Mouse (Mus musculus) cerebellum, adult 9-10 months (tissue): ENCODE data around the gene Mtfp1.
"Not testable (repeated sequence)": the region's sequence is repeated elsewhere in the genome, so short reads cannot be mapped to it uniquely, and the experiment has no call there.

Experiments
- DNase-seq: peaks from one replicate; pipeline ENCODE4 v3.0.0; 2022

The Mtfp1 gene

DNA sequence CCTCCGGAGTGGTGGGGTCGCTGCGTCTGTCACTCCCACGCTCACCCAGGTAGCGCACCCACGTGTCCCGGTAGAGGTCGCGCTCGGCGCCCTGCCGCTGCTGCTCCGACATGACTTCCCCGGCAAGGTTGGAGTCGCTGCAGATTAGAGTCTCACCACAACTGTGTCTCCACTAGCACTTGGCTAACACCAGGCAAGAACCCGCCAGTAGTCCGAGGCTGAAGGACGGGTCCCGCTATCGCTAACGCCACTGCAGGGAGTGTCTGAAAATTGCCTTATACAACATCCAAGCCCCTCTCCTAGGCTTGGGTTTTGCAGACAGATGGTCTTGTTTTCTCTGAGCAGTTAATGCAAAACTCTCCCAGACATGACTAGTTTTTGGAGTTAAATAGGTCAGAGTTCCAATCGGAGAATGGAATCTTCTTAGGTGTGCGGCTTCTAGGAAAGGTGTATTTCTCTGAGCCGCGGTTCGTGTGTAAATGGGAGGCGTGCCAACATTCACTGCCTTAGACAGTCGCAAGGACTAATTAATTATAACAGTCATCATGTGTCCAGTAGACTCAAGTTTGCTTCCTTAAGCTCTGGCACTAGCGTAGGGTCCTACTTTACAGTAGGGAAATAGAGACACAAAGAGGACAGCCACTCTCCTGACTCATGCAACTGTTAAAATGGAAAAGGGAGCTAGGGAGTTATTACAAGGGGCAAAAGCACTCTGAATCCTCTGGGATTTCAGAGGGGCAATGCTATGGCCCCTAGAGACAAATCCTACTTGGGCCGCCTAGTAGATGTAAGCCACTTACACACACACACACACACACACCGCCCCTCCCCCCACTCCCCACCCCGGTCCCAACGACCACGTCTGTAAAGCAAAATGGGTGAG, at the start of gene Mtfp1:
Mtfp1 (minus strand) TSS at position 275 of the 883 bp plus-strand sequence.
- DNase-seq = peak; percentile 79

DNA sequence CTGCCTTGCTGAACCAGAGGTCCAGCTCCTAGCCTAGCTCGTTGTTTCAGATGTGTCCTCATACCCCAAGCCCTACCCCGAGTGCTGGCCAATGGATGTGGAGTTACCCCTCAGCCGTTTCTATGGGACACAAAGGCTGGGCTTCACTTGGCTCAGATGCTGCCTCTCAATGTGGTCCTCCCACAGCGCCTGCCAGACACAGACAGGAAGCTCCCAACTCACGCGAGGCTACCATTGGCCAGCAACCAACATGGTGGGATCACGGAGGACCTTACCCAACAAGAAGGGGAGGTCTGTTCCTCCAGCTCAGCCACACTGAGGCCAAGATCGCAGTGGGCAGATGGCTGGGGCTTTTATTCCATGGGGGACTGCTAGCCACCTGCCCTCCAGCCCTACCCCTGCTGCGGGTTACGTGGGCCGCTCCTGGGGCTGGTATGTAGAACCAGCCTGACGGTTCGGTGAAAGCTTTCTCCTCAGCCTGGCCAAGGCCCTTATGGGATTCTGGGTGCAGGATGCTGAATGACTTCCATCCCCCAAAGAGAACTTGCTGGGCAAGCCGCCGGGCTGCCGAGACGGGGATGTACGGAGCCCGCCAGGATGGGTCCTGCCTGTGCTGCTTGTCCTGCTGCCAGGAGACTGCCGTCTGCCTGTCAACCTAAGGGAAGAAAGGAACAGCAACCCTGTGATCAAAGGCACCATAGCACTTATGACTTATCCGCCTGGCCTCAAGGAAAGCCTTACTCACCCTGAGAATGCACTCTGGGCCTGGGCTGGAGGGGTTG, 48.2 kb upstream of the Mtfp1 start:
- DNase-seq = no peak

DNA sequence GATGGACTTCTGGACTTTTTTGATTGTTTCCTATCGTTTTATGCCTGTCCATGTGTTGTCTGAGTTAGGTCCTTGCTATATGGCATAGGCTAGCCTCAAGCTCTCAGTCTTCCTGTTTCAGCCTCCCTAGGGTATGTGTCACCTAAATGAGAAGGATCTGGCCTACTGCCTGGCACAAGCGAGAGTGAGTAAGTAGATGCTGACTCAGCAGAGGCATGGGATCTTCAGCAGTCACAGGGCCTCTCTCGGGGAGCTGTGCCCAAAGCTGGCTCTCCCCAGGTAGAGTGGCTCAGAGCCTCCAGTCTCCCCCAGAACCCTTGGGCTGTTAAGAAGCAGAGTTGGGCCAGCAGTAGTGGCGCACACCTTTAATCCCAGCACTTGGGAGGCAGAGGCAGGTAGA, 47.1 kb upstream of the Mtfp1 start:
- DNase-seq = no peak

DNA sequence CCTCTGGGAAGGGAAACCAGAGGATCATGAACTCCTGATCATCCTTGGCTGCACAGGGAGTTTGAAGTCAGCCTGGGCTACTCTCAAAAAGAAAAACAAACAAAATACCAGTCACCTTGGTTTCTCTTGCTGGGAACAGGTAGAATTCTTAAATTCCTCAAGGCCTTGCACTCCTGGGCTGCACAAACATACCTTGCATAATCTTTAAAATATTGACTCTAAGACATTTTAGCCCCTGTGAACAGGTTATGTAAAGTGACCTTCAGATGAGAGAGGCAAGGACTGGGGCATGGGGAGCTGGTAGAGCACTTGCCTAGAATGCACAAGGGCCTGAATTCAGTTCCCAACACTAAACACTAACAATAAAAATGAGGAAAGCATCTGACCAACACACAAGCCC, 46.3 kb upstream of the Mtfp1 start:
- no peak for DNase-seq

DNA sequence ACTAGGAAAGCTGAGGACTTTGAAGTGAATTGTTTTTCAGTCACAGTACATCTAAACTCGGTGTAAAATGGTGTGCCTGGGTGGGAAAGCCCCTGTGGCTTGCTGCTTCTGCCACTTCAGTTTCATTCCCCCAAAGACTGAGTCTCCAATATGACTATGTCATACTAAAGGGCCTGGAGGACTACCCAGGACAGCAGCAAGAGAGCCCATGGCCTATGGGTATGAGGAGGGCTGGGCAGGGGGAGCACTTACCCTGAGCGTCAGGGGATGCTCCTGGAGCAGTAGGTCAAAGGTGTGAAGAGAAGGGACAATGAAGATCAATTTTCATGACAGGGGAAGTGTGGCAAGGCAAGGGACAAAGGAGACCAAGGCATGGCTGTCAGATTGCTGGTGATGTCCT, 43.7 kb upstream of the Mtfp1 start:
- no peak for DNase-seq

DNA sequence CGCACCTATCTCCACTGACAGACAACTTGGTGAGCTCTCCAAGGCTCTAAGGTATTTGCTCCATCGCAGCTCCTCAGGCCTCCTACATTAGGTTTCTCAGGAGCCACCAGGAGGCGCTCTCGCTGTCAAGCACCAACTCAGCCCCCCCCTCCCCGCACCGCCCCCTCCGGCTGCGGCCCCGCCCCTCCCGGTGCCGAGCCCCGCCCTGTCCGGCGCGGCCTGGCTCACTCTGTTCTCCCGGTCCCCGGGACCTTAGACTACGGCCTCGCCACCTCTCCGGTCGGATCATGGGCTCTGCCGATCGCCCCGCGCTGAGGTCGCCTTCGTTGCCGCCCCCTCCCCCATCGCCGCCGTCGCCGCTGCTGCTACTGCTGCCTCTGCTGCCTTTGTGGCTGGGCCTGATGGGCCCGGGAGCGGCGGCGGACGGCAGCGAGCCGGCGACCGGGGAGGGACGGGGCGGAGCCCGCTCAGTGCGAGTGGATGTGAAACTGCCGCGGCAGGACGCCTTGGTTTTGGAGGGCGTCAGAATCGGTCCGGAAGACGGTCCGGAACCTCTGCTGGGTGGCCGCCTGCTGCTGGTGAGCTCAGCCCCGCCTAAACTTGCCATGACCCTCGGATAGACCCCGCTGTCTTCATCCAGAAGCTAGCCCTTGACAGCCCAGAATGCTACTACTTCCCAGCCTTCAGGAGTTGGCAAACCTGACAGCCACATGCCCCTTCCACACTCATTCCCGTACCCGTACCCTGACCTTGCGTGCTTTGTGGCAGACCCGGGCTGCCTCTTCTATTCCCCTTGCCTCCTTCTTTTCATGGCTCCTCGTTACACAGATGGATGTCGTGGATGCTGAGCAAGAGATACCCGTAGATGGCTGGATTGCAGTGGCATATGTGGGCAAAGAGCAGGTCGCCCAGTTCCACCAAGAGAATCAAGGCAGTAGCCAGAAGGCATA, 40.0 kb upstream of the Mtfp1 start, which contains the start of gene Rnf215:
Rnf215 (plus strand) TSS at position 217 of the 950 bp plus-strand sequence.
- DNase-seq = peak; percentile 87

DNA sequence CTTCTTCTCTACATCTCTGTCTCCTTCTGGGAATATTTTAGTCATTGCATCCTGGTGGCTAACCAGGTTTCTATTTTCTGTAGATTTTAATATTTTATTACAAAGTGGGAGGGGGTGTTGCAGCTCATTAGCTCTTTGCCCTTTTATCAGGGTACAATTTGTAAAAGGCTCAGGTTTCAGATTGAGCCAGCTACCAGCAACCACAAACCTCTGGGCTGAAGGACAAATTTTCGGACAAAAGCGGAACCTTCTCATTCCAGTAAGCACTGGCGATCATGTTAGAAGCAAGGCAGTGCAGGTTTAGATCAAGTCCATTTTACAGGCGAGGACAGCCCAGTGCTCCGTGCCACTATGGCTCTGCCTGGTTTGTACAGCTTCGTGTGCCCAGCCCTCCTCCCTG, 39.2 kb upstream of the Mtfp1 start:
- DNase-seq = peak; percentile 32

DNA sequence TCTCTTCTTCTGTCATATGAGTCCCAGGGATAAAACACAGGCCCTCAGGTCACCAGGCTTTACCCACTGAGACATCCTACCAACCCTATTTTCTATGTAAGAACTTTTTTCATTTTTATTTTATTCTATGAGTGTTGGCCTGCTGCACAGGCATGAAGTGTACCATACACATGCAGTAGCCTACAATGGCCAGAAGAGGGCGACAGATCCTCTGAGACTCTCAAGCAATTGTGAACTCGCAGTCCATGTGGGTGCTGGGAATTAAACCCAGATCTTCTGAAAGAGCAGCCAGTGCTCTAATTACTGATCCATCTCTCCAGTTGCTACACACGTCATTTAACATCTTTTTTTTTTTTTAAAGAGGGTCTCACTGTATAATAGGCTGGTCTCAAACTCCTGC, 38.2 kb upstream of the Mtfp1 start:
- DNase-seq = peak; percentile 36

DNA sequence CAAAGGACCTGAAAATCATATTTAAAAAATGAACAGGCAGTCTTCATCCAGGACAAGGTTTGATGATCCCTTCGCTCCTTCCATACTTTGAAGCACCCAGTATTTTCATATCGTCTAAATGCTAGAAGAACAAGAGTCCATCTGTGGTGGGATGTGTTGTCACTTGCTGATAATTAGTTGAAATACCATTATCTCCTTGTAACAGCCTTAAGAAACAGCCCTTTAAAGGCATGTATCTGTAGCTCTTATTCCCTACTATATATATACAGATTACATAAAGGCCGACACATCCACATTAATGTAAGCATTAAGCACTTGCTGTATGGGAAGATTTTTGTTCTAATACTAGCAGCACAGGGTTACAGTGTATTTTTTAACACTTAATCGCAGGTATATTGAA, 33.2 kb upstream of the Mtfp1 start:
- DNase-seq = not testable (repeated sequence)

DNA sequence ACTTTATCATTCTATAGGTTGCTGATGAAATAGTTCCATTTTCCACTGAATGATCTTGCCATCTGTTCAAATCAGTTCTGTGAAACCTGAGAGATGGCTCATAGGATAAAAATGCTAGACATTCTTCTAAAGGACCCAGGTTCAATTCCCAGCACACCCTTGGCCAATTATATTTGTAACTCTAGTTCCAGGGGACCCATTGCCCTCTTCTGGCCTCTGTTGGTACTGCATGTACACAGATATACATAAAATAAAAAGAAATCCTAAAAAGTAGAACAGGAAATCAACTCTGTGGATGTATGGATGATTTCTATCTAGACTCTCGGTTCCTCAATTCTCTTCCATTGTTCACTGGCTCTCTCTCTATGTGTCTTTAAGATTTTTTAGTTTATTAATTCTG, 31.8 kb upstream of the Mtfp1 start:
- no peak for DNase-seq

DNA sequence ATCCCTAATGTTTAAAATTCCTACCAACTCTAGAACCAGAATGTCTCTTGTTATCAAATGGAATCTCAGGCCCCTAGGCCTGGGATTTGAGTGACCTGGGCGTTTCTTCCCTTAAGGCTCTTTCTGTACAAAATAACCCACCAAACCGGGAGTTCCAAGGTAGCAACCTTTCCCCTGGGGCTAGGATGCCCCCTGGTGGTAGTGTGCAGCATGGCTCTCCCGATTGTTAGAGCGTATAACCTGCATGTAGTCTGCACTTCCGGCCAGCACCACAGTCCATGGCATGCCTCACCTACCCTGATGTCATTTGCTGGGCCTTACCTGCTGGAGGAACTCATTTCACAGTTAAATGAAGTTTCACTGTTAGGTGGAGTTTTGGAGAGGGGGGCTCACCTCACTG, 28.7 kb upstream of the Mtfp1 start:
- DNase-seq = no peak

DNA sequence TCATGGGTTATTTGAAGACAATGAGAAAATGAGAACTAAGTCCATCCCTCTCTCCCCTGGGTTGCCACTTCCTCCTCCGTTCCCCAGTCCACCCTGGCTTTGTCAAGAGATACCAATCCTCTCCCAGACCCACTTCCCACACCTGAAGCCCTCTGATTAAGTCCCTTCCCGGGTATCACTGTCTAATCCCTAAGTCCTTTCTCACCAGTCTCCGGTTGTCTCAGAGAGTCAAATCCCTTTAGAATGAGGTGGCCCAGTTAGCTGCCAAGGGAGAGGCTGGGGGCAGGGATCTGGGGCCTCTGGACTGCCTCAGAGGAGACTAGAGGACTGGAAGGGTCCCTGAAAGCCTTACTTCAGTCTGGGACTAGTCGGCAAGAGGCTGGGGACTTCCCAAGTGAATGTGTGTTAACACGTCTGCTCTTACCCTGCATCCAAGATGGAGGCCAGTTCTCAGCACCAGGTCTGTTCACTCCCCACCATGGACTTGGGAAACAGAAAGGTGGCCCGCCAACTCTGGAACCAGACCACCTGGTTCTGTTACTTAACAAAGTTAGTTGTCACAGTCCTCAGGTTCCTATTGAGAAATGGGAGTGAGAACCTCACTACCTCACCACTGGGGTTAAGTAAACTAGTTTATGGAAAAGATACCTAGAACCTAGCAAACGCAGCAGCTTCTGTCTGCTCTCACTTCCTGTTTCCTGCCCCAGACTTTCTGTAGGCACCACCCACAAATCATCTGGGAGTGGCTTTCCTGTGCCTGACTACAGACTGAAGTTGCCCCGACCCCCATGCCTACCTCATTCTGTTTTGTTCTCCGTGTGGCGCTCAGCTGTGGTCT, 27.7 kb upstream of the Mtfp1 start, which contains the start of gene Sec14l2:
Sec14l2 (minus strand) TSS at position 674 of the 838 bp plus-strand sequence.
- no peak for DNase-seq

DNA sequence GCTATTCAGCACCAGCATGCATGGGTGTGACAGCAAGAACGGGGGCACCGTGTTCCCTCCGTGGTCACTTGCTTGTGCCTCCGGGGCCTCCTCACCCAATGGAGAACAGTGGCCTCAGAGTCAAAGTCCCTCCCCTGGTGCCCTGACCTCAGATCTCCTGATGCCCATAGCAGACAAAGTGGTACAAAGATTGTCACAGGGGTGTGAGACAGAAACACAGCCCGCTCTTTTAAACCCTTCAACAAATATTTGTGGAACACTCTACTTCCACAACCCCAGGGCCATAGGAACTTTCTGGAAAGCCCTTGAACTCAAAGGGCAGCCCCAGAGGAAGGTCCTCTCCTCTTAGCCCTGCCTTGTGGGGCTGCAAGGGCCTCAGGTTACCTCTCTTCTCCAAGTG, 27.0 kb upstream of the Mtfp1 start:
- DNase-seq = no peak

DNA sequence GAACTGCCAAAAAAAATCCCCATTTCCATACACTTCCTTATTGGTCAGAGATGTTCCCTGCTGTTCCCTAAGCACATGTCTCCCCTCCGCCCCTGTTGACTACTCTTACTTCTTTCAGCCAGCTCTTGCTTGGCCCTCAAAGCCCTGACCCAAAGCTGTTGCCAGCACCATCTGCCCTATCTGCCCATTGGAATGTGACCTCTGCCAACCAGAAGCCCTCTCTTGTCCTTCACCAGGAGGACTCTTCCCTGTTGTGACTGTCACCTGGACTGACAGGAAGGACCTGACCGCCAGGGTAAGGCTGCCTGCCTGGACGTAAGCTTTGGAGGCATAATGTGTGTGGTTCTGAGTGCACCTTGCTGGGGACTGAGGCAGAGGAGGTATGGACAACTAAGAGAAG, 26.4 kb upstream of the Mtfp1 start:
- DNase-seq = no peak

DNA sequence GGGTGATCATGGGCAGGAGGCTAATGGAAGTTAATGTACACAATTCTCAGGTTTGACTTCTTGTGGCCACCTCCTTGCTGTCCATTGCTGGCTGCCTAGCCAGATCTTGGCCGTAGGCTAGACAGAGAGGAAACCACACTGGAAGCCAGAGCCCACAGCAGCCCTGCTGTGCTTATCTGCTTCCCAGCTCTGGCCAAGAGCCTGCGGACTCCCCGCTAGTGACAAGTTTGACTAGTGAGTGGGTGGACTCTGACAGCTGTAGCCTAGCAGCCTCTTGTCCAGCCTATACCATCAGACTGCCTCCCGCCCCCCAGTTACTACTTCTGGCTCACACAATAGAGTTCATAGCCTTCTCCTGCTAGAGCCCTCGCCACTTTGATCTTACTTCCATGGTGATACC, 24.4 kb upstream of the Mtfp1 start:
- no peak for DNase-seq

DNA sequence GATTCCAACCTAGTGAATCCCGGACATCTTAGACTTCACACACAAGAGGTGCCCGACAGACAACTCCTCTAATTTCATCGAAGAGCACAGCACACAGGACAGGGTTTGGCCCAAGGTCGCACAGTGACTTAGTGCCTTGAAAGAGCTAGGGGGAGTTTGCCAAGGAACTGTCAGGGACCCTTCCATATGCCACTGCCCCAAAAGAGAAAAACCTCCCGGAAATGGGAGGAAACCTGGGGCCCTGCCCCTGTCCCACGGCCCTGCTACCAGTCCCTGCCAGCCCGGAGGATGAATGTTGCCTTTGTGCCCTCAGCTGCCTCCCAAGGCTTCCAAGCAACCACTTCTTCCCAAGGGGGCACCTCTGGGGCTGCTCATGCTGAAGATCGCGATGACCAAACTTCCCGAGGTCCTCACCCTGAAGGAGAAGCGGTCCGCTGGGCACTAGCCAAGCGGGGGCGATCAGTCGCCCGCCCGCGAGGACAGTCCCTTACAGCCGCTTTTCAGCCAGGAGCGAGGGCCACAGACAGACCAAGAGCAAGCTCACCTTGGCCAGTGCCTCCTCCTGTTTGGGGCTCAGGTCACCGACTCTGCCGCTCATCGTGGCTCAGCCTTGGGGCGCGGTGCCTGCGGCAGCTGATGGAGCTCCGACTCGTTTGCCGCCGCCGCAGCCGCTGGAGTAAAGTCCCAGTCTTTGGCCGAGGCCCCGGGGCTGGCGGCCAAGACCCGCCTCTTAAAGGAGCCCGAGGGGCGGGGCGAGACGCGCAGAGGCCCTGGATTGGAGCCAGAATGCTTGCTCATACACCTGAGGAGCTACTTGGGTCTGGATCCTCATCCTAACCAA, 23.1 kb upstream of the Mtfp1 start:
- DNase-seq = peak; percentile 86

DNA sequence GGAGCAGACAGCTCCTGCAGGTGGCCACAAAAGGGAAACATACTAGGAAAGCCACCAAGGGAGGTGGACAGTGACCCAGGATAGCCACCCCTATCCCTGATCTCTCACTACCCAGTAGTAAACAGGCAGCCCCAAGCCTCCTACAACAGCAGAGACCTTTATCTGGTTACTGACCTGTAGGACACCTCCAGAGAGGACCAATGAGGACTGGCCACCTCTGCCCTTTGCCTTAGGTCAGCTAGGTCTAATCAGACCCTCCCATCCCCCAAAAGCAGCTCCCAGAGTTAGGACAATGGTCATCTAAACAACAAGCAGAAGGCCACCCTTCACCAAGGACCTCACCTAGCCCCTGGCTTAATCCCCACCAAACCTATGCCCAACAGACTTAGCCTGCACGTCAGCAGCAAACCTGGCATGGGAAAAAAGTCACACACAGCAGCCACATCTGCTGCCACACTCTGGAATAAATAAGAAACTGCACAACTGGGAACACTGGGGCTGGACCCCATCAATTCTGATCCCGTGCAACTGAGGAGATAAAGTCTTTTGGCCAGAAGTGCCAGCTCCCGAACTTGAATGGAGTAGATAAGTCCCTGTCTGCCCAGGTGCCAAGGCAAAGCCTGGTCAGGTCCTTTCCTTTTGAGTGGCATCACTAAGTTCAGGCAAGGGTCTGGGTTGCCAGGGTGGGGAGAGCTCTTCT, 22.3 kb upstream of the Mtfp1 start:
- no peak for DNase-seq

DNA sequence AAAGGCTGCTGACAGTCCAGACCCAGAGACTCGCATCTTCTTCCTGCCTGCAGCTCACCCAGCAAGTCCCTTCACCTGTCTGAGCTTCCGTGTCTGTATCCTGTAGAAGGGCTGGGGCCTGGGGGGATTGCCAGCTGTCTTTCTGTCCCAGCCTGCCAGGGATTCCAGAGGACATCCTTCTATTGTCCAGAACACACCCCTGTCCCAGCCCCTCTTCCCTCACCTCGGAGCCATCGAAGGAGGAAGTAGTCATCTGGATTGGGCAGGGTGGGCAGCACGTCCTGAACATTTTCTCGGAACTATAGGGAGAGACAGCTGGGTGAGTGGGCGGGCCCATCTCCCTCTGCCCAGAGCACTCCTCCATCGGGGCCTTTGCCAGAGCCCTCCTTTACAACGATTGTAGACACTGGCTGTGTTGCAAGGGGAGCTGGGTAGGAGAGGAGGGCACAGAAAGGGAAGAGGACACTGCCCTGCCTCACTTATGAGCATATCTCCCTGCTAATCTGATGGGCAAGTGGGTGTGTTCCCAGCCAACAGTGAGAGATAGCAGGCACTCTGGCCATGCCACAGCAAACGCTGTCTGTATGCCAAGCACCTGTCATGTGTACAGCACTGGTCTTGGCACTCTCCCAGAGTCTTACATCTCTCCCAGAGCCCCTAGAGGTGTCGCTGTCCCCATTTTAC, 21.4 kb upstream of the Mtfp1 start:
- no peak for DNase-seq

DNA sequence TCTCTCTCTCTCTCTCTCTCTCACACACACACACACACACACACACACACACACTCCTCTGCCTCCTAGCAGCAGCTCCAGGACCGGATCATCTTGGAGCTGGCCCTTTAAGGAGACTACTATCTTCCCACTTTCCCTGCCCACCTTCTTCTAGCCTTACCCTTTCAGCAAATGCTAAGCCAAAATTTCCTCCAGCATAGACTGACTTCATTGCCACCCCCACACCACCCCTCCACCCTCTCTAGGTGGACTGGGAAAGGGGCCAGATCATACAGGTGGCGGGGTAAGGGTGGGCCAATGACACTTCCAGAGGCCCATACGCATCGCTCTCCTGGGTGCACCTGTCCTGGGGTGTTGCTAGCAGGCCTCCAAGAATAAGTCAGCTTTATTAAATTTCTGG, 20.2 kb upstream of the Mtfp1 start:
- no peak for DNase-seq

DNA sequence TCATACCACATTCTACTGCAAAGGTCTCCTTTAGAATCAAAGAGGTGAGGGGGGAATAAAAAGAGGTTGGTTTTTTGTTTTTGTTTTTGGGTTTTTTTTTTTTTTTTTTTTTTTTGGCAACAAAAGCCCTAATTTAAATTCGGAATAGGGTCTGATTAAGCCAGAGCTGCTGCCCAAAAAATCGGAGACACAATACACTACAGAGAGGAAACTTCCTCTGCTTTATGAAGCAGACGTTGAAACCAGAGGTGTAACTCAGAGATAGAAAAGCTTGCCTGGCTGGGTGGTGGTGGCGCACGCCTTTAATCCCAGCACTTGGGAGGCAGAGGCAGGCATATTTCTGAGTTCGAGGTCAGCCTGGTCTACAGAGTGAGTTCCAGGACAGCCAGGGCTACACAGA, 19.3 kb upstream of the Mtfp1 start:
- not testable (repeated sequence) for DNase-seq
